Mouse (Mus musculus) CH12.LX (cell line): ENCODE results near the gene Tnni2.

Experiments used
- CTCF ChIP-seq, 2 experiments: IDR thresholded peaks in 1 of 2; conservative IDR thresholded peaks in 1 of 2; 2 replicates each; pipeline ENCODE4 v1.5.1; 2011 to 2012; ENCODE audit warnings: low read depth in 2 of 2, low read length in 2 of 2, improper control_type of control experiment in 1 of 2, inconsistent platforms in 1 of 2, mild to moderate bottlenecking in 1 of 2, moderate library complexity in 1 of 2
- HCFC1 ChIP-seq: IDR thresholded peaks from 2 replicates; pipeline ENCODE4 v1.6.1; 2012; ENCODE audit warnings: low read depth, mild to moderate bottlenecking, inconsistent platforms, low read length, improper control_type of control experiment
- POLR2A ChIP-seq: IDR thresholded peaks from 2 replicates; pipeline ENCODE4 v1.6.1; 2011; ENCODE audit warnings: low read depth, mild to moderate bottlenecking, improper control_type of control experiment, low read length
- POLR2AphosphoS2 ChIP-seq: IDR thresholded peaks from 2 replicates; pipeline ENCODE4 v1.6.1; 2011; ENCODE audit warnings: low read depth, low read length, improper control_type of control experiment
- SMC3 ChIP-seq: IDR thresholded peaks from 2 replicates; pipeline ENCODE4 v1.6.1; 2011; ENCODE audit warnings: low read depth, low read length, improper control_type of control experiment
- USF1 ChIP-seq: IDR thresholded peaks from 2 replicates; pipeline ENCODE4 v1.6.1; 2014; ENCODE audit warnings: low read depth, mild to moderate bottlenecking, inconsistent platforms, low read length, improper control_type of control experiment

- TF ChIP-seq POLR2A = peak; percentile 41
- TF ChIP-seq HCFC1 = peak; percentile 58
- TF ChIP-seq CTCF (conservative IDR thresholded peaks at IDR 0.05 in 1 of 2, IDR thresholded peaks at IDR 0.05 in 1 of 2; ENCODE audit: low read depth in 2 of 2, low read length in 2 of 2) = no peak
- no peak; the same call in 1 of the 2 replicates for TF ChIP-seq POLR2AphosphoS2
- peak; percentile 13; the same call in 1 of the 2 replicates for TF ChIP-seq SMC3
- TF ChIP-seq USF1 = no peak
Measured at GRCm38 (mm10) chr7:142462594-142463078, 21.0 kb downstream of the Tnni2 start.
